9 mouse cellular contexts compared by ENCODE assay signal in the genomic region with DNA sequence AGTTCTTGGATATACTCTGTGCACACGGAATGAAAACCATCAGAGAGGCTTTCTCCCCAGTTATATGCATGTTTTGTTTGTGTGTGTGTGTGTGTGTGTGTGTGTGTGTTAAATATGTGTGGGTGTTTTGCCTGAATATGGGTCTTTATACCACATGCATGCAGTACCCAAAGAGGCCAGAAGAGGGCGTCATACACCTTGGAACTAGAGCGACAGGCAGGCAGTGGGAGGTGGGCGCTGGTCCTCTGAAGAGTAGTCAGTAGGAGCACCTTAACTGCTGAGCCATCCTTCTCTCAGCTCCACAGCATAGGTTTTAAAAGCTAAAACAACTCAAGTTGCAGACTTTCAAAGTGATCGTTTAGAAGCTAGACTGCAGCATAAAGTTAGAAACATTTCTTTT. TPM values are rescaled to one million over a fixed set of nuclear protein-coding genes. Genes with fewer than 3 reads are reported as not detected.
DNase-seq lines count a peak whose midpoint lies in the region; ATAC-seq and TF ChIP-seq lines count a peak whose summit lies in the region.
"Had no signal": no experiment of that assay in that cellular context is flagged by ENCODE, and none has a peak within 500 bp of the region (broad histone marks: within the 10 kb centered on the region; RNA-seq: fewer than 3 reads in every experiment).

No protein-coding gene starts in this region.

- peaks cover 37% of the 10 kb centered on the region for H3K36me3 ChIP-seq in liver, embryonic 12.5 days
- H3K36me3 ChIP-seq in liver, adult 2 months (ENCODE audit: control insufficient read depth, insufficient read depth, low read length), result peaks cover 2% of the 10 kb centered on the region; the same call in 1 of the 2 replicates

- peaks cover 52% of the 10 kb centered on the region; the same call in 1 of the 2 replicates for H3K79me2 ChIP-seq in liver, adult 2 months (ENCODE audit: control insufficient read depth, insufficient read depth, low read length)

- TF ChIP-seq CTCF in liver, adult 2 months (IDR thresholded peaks at IDR 0.05; ENCODE audit: low read depth, low read length), result peak; percentile 90

- no peak overlapping the region for H3K4me2 ChIP-seq in liver, embryonic 12.5 days
- H3K4me2 ChIP-seq: stomach, embryonic 15.5 days had no signal

- peak; percentile 76 for DNase-seq in liver
- peak; percentile 51 for DNase-seq in adrenal gland, adult 8-10 months
- peak; percentile 20 for DNase-seq in embryo, embryonic 11.5 days (ENCODE audit: low read depth, low spot score)
- peak; percentile 79 for DNase-seq in heart, postnatal 4 days
- DNase-seq in liver, adult 2 months (ENCODE audit: extremely low read depth, low read depth, low spot score), result peak; percentile 36
- peak; percentile 31 for DNase-seq in right cerebral cortex, adult 18-20 months
- DNase-seq in urinary bladder, postnatal 14 days (ENCODE audit: low spot score), result peak; percentile 72

- TF ChIP-seq POLR2A in liver, adult 2 months (IDR thresholded peaks at IDR 0.05; ENCODE audit: extremely low read depth, insufficient read depth, low read length), result no peak

- WGBS in liver, embryonic 12.5 days (ENCODE audit: insufficient replicate concordance), result 44% methylated on average over 5 of the region's 5 CpGs
- WGBS in liver, adult 2 months, result 59% methylated on average over 5 of the region's 5 CpGs

- ATAC-seq in liver, embryonic 12.5 days, result no peak

- no peak overlapping the region for H3K27ac ChIP-seq in liver, embryonic 12.5 days
- no peak overlapping the region for H3K27ac ChIP-seq in liver, adult 2 months (replicated peaks; ENCODE audit: insufficient read depth, low read depth, low read length)
- H3K27ac ChIP-seq: stomach, embryonic 15.5 days had no signal

- H3K9ac ChIP-seq in liver, embryonic 12.5 days, result no peak overlapping the region
- no peak overlapping the region for H3K9ac ChIP-seq in liver, adult 2 months (ENCODE audit: low read depth, low read length)
- H3K9ac ChIP-seq: stomach, embryonic 15.5 days had no signal

- no peaks in the 10 kb centered on the region for H3K27me3 ChIP-seq in liver, embryonic 12.5 days (replicated peaks)
- H3K27me3 ChIP-seq in liver, adult 2 months (ENCODE audit: control insufficient read depth, insufficient read depth, low read length), result no peaks in the 10 kb centered on the region
- H3K27me3 ChIP-seq: stomach, embryonic 15.5 days had no signal

- no peak overlapping the region for H3K4me3 ChIP-seq in liver, embryonic 12.5 days
- H3K4me3 ChIP-seq in liver, adult 2 months (ENCODE audit: insufficient read depth, low read depth, low read length), result no peak overlapping the region
- H3K4me3 ChIP-seq: stomach, embryonic 15.5 days had no signal

- H3K9me3 ChIP-seq in liver, embryonic 12.5 days (replicated peaks), result no peaks in the 10 kb centered on the region
- H3K9me3 ChIP-seq: stomach, embryonic 15.5 days had no signal

- H3K4me1 ChIP-seq in liver, embryonic 12.5 days, result peaks cover 52% of the 10 kb centered on the region
- peaks cover 8% of the 10 kb centered on the region for H3K4me1 ChIP-seq in liver, adult 2 months (ENCODE audit: control insufficient read depth, insufficient read depth, low read length)

RNA-seq across cellular contexts. Expression of a gene that starts 26.7 kb away (rescaled TPM):
- 12.6 and 12.7 TPM in 2 replicates for polyA plus RNA-seq in liver, embryonic 12.5 days (2016; fragmentation: Nextera tagmentation; extraction: Ambion mirVana)
- 10 to 100 TPM; 40.0 to 68.4 (median 51.1) TPM for total RNA-seq in adrenal gland, adult 8-10 months (2022)
- 10 to 100 TPM; 42.0 to 44.8 TPM for total RNA-seq in heart, postnatal 4 days (2021)
- total RNA-seq in liver, adult 2 months (2014; rRNA removed), result 15.0 and 16.2 TPM in 2 replicates
- 5.6 and 7.6 TPM in 2 replicates for polyA plus RNA-seq in liver, adult 2 months (2012; rRNA removed)

Comparison
In these comparisons a context has a peak if more than half of its experiments do, and no peak if none do; other contexts are left out.
1. DNase-seq: peak in every context shown above with its lines; median percentile 79 in heart, postnatal 4 days; 76 in liver; 72 in urinary bladder, postnatal 14 days; 51 in adrenal gland, adult 8-10 months; 36 in liver, adult 2 months; 31 in right cerebral cortex, adult 18-20 months; 20 in embryo, embryonic 11.5 days.